Mouse (Mus musculus) embryonic facial prominence, embryonic 14.5 days (tissue): ENCODE measurements around the gene Atg10. TPM values are rescaled to one million over a fixed set of nuclear protein-coding genes. Genes with fewer than 3 reads are reported as not detected.

ENCODE experiments used
- ATAC-seq: fragments of 200-750 bp; cut with Nextera tagmentation; 2 replicates; pipeline ENCODE4 v1.8.0; 2017; ENCODE audit warnings: low read depth, moderate number of reproducible peaks, moderate TSS enrichment
- DNase-seq: peaks from one replicate; pipeline ENCODE4 v3.0.0-alpha.2; 2015; ENCODE audit warnings: low spot score
- H3K27ac ChIP-seq: fragments of 300-500 bp; sonication (generic); replicated peaks from 2 replicates; pipeline ENCODE4 v1.5.1; 2014; ENCODE audit warnings: low read depth, mild to moderate bottlenecking, low read length, moderate library complexity
- H3K27me3 ChIP-seq: fragments of 300-500 bp; sonication (generic); replicated peaks from 2 replicates; pipeline ENCODE4 v1.6.1; 2014; ENCODE audit warnings: low read length; ENCODE audit not compliant: control insufficient read depth, insufficient read depth
- H3K36me3 ChIP-seq: fragments of 300-500 bp; sonication (generic); 2 replicates; pipeline ENCODE4 v1.6.1; 2014; ENCODE audit warnings: low read length, mixed read lengths; ENCODE audit not compliant: control insufficient read depth, insufficient read depth
- H3K4me1 ChIP-seq: fragments of 300-500 bp; sonication (generic); 2 replicates; pipeline ENCODE4 v1.6.1; 2014; ENCODE audit warnings: antibody characterized with exemption, low read length; ENCODE audit not compliant: control insufficient read depth, insufficient read depth
- H3K4me2 ChIP-seq: fragments of 300-500 bp; sonication (generic); 2 replicates; pipeline ENCODE4 v1.6.1; 2014; ENCODE audit warnings: low read depth, mild to moderate bottlenecking, low read length, moderate library complexity, mixed read lengths
- H3K4me3 ChIP-seq: fragments of 300-500 bp; sonication (generic); 2 replicates; pipeline ENCODE4 v1.5.1; 2014; ENCODE audit warnings: low read depth, mild to moderate bottlenecking, low read length
- H3K9ac ChIP-seq: fragments of 300-500 bp; sonication (generic); 2 replicates; pipeline ENCODE4 v1.6.1; 2014; ENCODE audit warnings: low read depth, mild to moderate bottlenecking, low read length, moderate library complexity, mixed read lengths
- H3K9me3 ChIP-seq: fragments of 300-500 bp; sonication (generic); 2 replicates; pipeline ENCODE4 v1.6.1; 2016; ENCODE audit warnings: low read length; ENCODE audit not compliant: control insufficient read depth
- WGBS: fragments of 180-500 bp; shearing (Covaris S2); extraction: QIAGEN DNeasy Blood & Tissue Kit; methylation state at CpG from one replicate; pipeline ENCODE4 v1.1.7; 2014; 5-methylcytosine and 5-hydroxymethylcytosine counted together
- polyA plus RNA-seq: library from polyadenylated mRNA; unstranded; fragments of >200 nt; fragmentation: Nextera tagmentation; extraction: Ambion mirVana; gene quantifications from 2 replicates; pipeline ENCODE4 v1.2.1, GENCODE M21; 2014

Gene Atg10
- polyA plus RNA-seq, 1 experiment from 2014 or later = 14.5 TPM

GRCm38 (mm10) chr13:90992948-90993347 lies 230.8 kb downstream of the Atg10 start:
- no peak for ATAC-seq
- 84% methylated on average over 5 of the region's 5 CpGs for WGBS
- Histone ChIP-seq H3K4me3 (no peak overlapping the region), H3K4me2 (no peak overlapping the region), H3K4me1 (no peaks in the 10 kb centered on the region), H3K9me3 (no peaks in the 10 kb centered on the region; the same call in 1 of the 2 replicates), H3K9ac (no peak overlapping the region), H3K27ac (no peak overlapping the region), H3K36me3 (no peaks in the 10 kb centered on the region), H3K27me3 (no peaks in the 10 kb centered on the region)
- no peak for DNase-seq

- Histone ChIP-seq H3K4me1 (no peaks in the 10 kb centered on the region), H3K4me2 (no peak overlapping the region), H3K9me3 (no peaks in the 10 kb centered on the region; the same call in 1 of the 2 replicates), H3K27ac (no peak overlapping the region), H3K36me3 (no peaks in the 10 kb centered on the region), H3K4me3 (no peak overlapping the region), H3K9ac (no peak overlapping the region), H3K27me3 (no peaks in the 10 kb centered on the region)
- 57% methylated on average over 3 of the region's 3 CpGs for WGBS
- ATAC-seq (no peak), DNase-seq (no peak)
Observed at GRCm38 (mm10) chr13:90988226-90988625, 235.5 kb downstream of the Atg10 start.

- no peak for ATAC-seq
- no peak for DNase-seq
- Histone ChIP-seq H3K9ac (no peak overlapping the region), H3K4me1 (no peaks in the 10 kb centered on the region), H3K4me2 (no peak overlapping the region), H3K4me3 (no peak overlapping the region), H3K36me3 (no peaks in the 10 kb centered on the region), H3K9me3 (no peaks in the 10 kb centered on the region; the same call in 1 of the 2 replicates), H3K27me3 (no peaks in the 10 kb centered on the region), H3K27ac (no peak overlapping the region)
- 63% methylated on average over 3 of the region's 3 CpGs for WGBS
Observed at GRCm38 (mm10) chr13:90985417-90985816, 238.4 kb downstream of the Atg10 start.

GRCm38 (mm10) chr13:90984073-90984472 lies 239.7 kb downstream of the Atg10 start:
- H3K27me3 ChIP-seq = no peaks in the 10 kb centered on the region
- no peak overlapping the region for H3K27ac ChIP-seq
- H3K4me3 ChIP-seq = no peak overlapping the region
- H3K36me3 ChIP-seq = no peaks in the 10 kb centered on the region
- ATAC-seq = no peak
- no peaks in the 10 kb centered on the region for H3K4me1 ChIP-seq
- no peak overlapping the region for H3K4me2 ChIP-seq
- no peak overlapping the region for H3K9ac ChIP-seq
- H3K9me3 ChIP-seq = no peaks in the 10 kb centered on the region
- WGBS = 46% methylated on average over 2 of the region's 2 CpGs
- DNase-seq = no peak

GRCm38 (mm10) chr13:90981798-90982197 lies 242.0 kb downstream of the Atg10 start:
- no peaks in the 10 kb centered on the region for H3K9me3 ChIP-seq
- WGBS = 79% methylated on average over 1 of the region's 1 CpGs
- no peak for ATAC-seq
- no peak overlapping the region for H3K4me2 ChIP-seq
- no peaks in the 10 kb centered on the region for H3K4me1 ChIP-seq
- no peak overlapping the region for H3K27ac ChIP-seq
- H3K4me3 ChIP-seq = no peak overlapping the region
- no peak for DNase-seq
- H3K36me3 ChIP-seq = no peaks in the 10 kb centered on the region
- H3K9ac ChIP-seq = no peak overlapping the region
- H3K27me3 ChIP-seq = no peaks in the 10 kb centered on the region

GRCm38 (mm10) chr13:90980878-90981674 lies 242.7 kb downstream of the Atg10 start:
- 84% methylated on average over 6 of the region's 6 CpGs for WGBS
- ATAC-seq (no peak), DNase-seq (no peak)
- Histone ChIP-seq H3K27ac (no peak overlapping the region), H3K4me1 (no peaks in the 10 kb centered on the region), H3K36me3 (no peaks in the 10 kb centered on the region), H3K27me3 (no peaks in the 10 kb centered on the region), H3K9me3 (no peaks in the 10 kb centered on the region), H3K4me2 (no peak overlapping the region), H3K9ac (no peak overlapping the region), H3K4me3 (no peak overlapping the region)

GRCm38 (mm10) chr13:90977057-90977456 lies 246.7 kb downstream of the Atg10 start:
- H3K4me3 ChIP-seq = no peak overlapping the region
- no peaks in the 10 kb centered on the region for H3K27me3 ChIP-seq
- H3K4me2 ChIP-seq = no peak overlapping the region
- no peak overlapping the region for H3K27ac ChIP-seq
- DNase-seq (no peak), ATAC-seq (no peak)
- H3K36me3 ChIP-seq = no peaks in the 10 kb centered on the region
- H3K4me1 ChIP-seq = no peaks in the 10 kb centered on the region
- no peaks in the 10 kb centered on the region for H3K9me3 ChIP-seq
- H3K9ac ChIP-seq = no peak overlapping the region
- 93% methylated on average over 3 of the region's 3 CpGs for WGBS

- Histone ChIP-seq H3K4me2 (no peak overlapping the region), H3K4me1 (no peaks in the 10 kb centered on the region), H3K9ac (no peak overlapping the region), H3K27me3 (no peaks in the 10 kb centered on the region), H3K36me3 (no peaks in the 10 kb centered on the region), H3K27ac (no peak overlapping the region), H3K4me3 (no peak overlapping the region), H3K9me3 (no peaks in the 10 kb centered on the region)
- WGBS = 61% methylated on average over 7 of the region's 7 CpGs
- DNase-seq (no peak), ATAC-seq (no peak)
Observed at GRCm38 (mm10) chr13:90973409-90973808, 250.4 kb downstream of the Atg10 start.
